Mouse (Mus musculus) midbrain, embryonic 11.5 days (tissue): ENCODE measurements around the gene Serf1. TPM values are rescaled to one million over a fixed set of nuclear protein-coding genes. Genes with fewer than 3 reads are reported as not detected.
A peak's percentile ranks its signal among the peaks of the same experiment; 100 is the strongest.

ENCODE experiments used
- ATAC-seq: fragments of 200-750 bp; cut with Nextera tagmentation; 2 replicates; pipeline ENCODE4 v1.8.0; 2017; ENCODE audit warnings: moderate TSS enrichment, moderate library complexity; ENCODE audit not compliant: low FRiP score
- DNase-seq: peaks from one replicate; pipeline ENCODE4 v3.0.0; 2015; ENCODE audit warnings: low spot score; ENCODE audit errors: missing footprints
- H3K27ac ChIP-seq: fragments of 300-500 bp; sonication (generic); 2 replicates; pipeline ENCODE4 v1.5.1; 2014; ENCODE audit warnings: low read depth, low read length
- H3K27me3 ChIP-seq: fragments of 300-500 bp; sonication (generic); 2 replicates; pipeline ENCODE4 v1.6.1; 2014; ENCODE audit warnings: mild to moderate bottlenecking, low read length, moderate library complexity, mixed read lengths; ENCODE audit not compliant: control insufficient read depth, insufficient read depth
- H3K36me3 ChIP-seq: fragments of 300-500 bp; sonication (generic); 2 replicates; pipeline ENCODE4 v1.6.1; 2014; ENCODE audit warnings: mild to moderate bottlenecking, low read length, moderate library complexity, mixed read lengths; ENCODE audit not compliant: control insufficient read depth, insufficient read depth
- H3K4me1 ChIP-seq: fragments of 300-500 bp; sonication (generic); 2 replicates; pipeline ENCODE4 v1.6.1; 2014; ENCODE audit warnings: low read length; ENCODE audit not compliant: control insufficient read depth, insufficient read depth
- H3K4me2 ChIP-seq: fragments of 300-500 bp; sonication (generic); 2 replicates; pipeline ENCODE4 v1.6.1; 2014; ENCODE audit warnings: mild to moderate bottlenecking, moderate library complexity
- H3K4me3 ChIP-seq: fragments of 300-500 bp; sonication (generic); 2 replicates; pipeline ENCODE4 v1.5.1; 2014; ENCODE audit warnings: low read depth, low read length
- H3K9ac ChIP-seq: fragments of 300-500 bp; sonication (generic); 2 replicates; pipeline ENCODE4 v1.6.1; 2014; ENCODE audit warnings: low read length
- H3K9me3 ChIP-seq: fragments of 300-500 bp; sonication (generic); 2 replicates; pipeline ENCODE4 v1.6.1; 2016; ENCODE audit warnings: low read length; ENCODE audit not compliant: control insufficient read depth
- WGBS: fragments of 180-500 bp; shearing (Covaris S2); extraction: QIAGEN DNeasy Blood & Tissue Kit; methylation state at CpG from one replicate; pipeline ENCODE4 v1.1.7; 2014; 5-methylcytosine and 5-hydroxymethylcytosine counted together
- polyA plus RNA-seq: library from polyadenylated mRNA; unstranded; fragments of >200 nt; fragmentation: Nextera tagmentation; extraction: Ambion mirVana; gene quantifications from 2 replicates; pipeline ENCODE4 v1.2.1, GENCODE M21; 2014

The Serf1 gene
- 239 and 276 TPM in 2 replicates for polyA plus RNA-seq

DNA sequence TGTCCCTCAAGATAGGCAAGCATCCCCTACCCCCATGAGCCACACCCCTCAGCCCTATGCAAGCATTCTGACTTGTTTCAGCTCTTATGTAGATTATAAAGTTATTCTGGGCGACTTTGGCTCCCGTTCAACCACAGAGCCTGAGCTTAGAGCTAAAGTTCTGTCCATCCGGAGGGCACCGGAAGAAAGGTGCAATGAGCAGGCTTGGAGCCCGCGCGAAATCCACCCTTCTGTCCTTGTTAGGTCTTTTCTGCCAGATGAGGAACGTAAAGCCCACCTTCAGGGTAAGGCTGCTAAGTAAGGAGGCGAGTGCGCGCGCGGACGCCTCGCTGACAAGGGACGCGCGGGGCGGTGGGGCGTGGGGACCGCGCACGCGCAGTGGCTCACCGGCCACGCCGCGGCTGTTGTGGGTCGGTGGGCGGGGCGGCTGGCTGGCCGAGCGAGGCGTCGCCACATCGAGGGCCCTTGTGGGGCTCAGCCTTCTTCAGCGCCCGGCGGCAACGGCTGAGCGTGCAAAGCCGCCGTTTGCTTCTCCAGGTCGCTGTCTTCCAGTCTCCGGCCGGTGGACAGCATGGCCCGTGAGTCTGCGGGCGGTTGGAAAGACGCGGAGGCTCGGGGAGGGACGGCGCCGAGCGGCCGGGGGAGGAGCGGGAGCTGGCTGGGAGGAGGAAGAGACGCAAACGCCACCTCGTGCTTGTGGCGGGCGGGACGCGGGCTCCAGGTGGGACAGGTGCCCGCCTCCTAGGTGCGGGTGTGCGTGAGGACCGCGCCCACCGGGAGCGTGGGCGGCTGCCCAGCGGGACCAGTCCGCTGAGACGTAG is at the start of gene Serf1:
Serf1 (plus strand) TSS at position 361 of the 821 bp plus-strand sequence.
- Histone ChIP-seq H3K4me3 (peak within 1 kb of the TSS; percentile 60), H3K4me1 (peaks cover 4% of the 10 kb centered on the region), H3K27ac (no peak within 1 kb of the TSS), H3K36me3 (no peaks in the 10 kb centered on the region), H3K4me2 (peak within 1 kb of the TSS; percentile 71), H3K9ac (peak within 1 kb of the TSS; percentile 85), H3K27me3 (no peaks in the 10 kb centered on the region), H3K9me3 (no peaks in the 10 kb centered on the region)
- ATAC-seq (peak; percentile 85), DNase-seq (peak; percentile 98)
- under 1% methylated on average over 76 of the region's 76 CpGs for WGBS

DNA sequence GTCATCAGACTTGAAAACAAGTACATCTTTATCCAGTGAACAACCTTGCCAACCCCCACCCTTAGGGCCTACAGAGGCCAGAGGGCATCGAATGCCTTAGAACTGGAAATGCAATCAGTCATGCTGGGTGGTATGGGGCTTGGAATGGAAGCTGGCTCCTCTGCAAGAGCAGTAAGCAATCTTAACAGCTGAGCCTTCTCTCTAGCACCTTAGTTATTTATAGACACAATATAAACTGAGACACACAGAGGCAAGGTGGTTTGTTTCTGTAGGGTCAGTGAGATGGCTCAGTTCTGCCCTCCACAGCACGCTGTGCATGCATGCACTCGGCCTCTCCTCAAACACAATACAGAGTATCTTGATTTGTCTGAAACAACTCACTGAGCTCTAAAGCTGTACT is 43.9 kb upstream of the Serf1 start:
- Histone ChIP-seq H3K4me3 (no peak overlapping the region), H3K4me1 (no peaks in the 10 kb centered on the region), H3K9me3 (no peaks in the 10 kb centered on the region), H3K4me2 (no peak overlapping the region), H3K27ac (no peak overlapping the region), H3K27me3 (no peaks in the 10 kb centered on the region), H3K9ac (no peak overlapping the region), H3K36me3 (peaks cover 19% of the 10 kb centered on the region; the same call in 1 of the 2 replicates)
- WGBS = 98% methylated on average over 3 of the region's 3 CpGs
- no peak for DNase-seq
- ATAC-seq = no peak

DNA sequence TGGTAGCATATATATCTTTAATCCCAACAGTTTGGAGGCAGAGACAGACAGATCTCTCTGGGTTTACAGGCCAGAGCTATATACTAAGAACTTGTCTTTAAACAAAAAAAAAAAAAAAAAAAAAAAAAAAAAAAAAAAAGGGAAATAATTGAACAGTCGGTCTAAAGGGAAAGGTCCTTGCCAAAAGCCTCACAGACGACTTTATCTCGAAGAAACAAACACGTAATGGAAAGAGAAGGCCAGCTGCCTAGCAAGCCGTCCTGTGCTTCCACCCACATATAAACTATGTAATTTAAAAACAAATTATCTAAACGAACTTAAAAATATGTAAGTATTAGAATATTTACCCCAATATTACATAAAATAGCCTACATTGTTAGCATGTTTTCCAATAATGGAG is 40.0 kb upstream of the Serf1 start:
- ATAC-seq (no peak), DNase-seq (no peak)
- no peaks in the 10 kb centered on the region for H3K27me3 ChIP-seq
- H3K27ac ChIP-seq = no peak overlapping the region
- no peak overlapping the region for H3K4me3 ChIP-seq
- WGBS = 87% methylated on average over 6 of the region's 6 CpGs
- H3K9me3 ChIP-seq = no peaks in the 10 kb centered on the region
- H3K36me3 ChIP-seq = peaks cover 22% of the 10 kb centered on the region
- H3K4me1 ChIP-seq = no peaks in the 10 kb centered on the region
- H3K4me2 ChIP-seq = no peak overlapping the region
- no peak overlapping the region for H3K9ac ChIP-seq

DNA sequence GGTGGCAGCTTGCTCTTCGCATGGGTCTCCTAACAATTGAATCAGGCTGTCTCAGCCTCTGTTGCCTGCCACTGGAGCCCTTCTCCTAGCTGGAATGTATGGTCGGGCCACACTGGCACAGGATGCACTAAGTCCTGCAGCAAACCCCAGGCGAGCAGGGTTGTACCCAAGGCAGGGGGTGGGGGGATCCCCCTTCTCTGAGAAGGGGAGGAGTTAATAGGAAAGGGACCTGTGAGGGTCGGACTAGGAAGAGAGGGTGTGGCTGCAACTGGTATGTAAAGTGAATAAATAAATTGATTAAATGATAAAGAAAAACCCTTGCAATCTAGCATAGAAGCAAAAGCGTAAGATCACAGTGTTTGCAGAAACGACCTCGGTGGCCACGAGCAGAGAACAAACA is 36.3 kb upstream of the Serf1 start:
- Histone ChIP-seq H3K27me3 (no peaks in the 10 kb centered on the region), H3K9ac (no peak overlapping the region), H3K9me3 (no peaks in the 10 kb centered on the region), H3K4me1 (no peaks in the 10 kb centered on the region), H3K4me2 (no peak overlapping the region), H3K36me3 (peaks cover 15% of the 10 kb centered on the region), H3K4me3 (no peak overlapping the region), H3K27ac (no peak overlapping the region)
- 92% methylated on average over 8 of the region's 8 CpGs for WGBS
- ATAC-seq = no peak
- no peak for DNase-seq

DNA sequence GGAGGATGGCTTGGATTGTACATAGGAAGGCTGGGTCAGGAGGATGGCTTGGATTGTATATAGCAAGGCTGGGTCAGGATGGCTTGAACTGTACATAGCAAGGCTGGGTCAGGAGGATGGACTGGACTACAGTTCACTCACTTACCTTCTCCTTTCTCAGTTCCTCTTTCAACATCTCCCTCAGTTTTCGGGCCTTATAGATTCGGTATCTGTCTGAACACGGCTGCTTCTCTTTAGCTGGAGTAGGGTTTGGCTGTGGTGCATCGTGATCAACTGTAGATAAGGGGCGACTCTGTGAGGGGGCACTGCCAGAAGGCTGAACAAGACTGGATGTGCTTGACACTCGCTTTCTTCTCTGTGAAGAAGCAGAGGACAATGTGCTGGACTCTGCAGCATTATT is 9.0 kb upstream of the Serf1 start:
- no peak for DNase-seq
- Histone ChIP-seq H3K9ac (no peak overlapping the region), H3K27ac (no peak overlapping the region), H3K4me2 (no peak overlapping the region), H3K36me3 (peaks cover 8% of the 10 kb centered on the region), H3K4me1 (peaks cover 13% of the 10 kb centered on the region; the same call in 1 of the 2 replicates), H3K27me3 (no peaks in the 10 kb centered on the region), H3K4me3 (no peak overlapping the region), H3K9me3 (no peaks in the 10 kb centered on the region)
- WGBS = 91% methylated on average over 6 of the region's 6 CpGs
- ATAC-seq = no peak

DNA sequence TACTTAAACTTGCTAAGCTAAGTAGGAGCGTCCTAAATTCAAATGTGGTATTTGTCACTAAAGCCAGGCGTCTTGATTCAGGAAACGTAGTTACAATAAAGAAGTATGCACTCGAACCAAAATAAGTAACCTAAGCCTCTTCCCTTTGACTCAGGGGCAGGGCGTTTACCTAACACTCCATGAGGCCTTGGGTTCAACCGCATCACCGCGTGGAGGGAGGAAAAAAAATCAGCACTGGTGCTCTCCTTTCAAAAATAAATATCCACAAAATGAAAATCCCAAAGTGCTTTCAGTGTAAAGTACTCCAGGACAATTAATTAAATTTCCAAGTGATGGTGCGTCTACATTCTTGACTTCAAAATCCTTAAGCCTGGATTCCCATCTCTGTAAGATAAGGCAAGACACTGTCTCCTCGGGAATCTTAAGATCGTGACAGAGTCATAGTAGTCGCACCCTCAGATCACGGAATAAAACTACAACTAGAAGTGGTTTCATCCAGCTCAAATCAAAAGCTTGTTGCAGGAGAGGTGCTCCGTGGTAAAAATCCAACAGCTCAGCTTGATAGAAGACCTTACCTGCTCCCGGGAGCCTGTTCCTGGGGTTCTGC is 4.7 kb upstream of the Serf1 start:
- no peaks in the 10 kb centered on the region for H3K9me3 ChIP-seq
- H3K4me2 ChIP-seq = peak overlapping the region; percentile 81
- DNase-seq (no peak), ATAC-seq (no peak)
- peaks cover 13% of the 10 kb centered on the region; the same call in 1 of the 2 replicates for H3K4me1 ChIP-seq
- no peaks in the 10 kb centered on the region for H3K27me3 ChIP-seq
- peak overlapping the region; percentile 97 for H3K4me3 ChIP-seq
- WGBS = 7% methylated on average over 15 of the region's 15 CpGs
- peak overlapping the region; percentile 59; the same call in 1 of the 2 replicates for H3K27ac ChIP-seq
- no peaks in the 10 kb centered on the region for H3K36me3 ChIP-seq
- H3K9ac ChIP-seq = peak overlapping the region; percentile 92

DNA sequence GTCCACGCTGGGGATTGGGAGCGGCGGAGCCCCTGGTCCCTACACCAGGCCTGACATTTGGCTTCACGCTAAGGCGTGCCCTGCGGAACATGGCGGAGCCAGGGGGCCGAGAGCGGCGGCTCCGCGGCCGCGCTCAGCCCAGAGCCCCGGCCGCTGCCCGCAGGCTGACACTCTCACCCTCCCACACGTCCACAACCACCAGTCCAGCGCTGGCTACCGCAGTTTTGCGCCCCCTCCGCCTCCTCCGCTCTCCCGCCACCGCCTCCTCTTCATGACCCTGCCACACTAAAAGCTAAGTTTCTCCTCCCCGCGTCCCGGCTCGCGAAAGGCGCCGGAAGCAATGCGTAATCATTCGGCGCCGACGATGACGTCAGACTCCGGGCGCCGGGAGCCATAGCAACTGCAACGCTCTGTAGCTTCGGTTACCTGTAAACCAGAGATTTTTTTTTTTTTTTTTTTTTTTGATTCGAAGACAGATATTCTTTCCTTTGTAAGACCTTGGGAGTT is 4.0 kb upstream of the Serf1 start, which contains the start of gene Bdp1:
Bdp1 (minus strand) TSS at position 323 of the 507 bp plus-strand sequence.
- WGBS = under 1% methylated on average over 44 of the region's 44 CpGs
- peak within 1 kb of the TSS; percentile 81 for H3K4me2 ChIP-seq
- no peaks in the 10 kb centered on the region for H3K27me3 ChIP-seq
- DNase-seq = peak; percentile 100
- H3K27ac ChIP-seq = peak within 1 kb of the TSS; percentile 59; the same call in 1 of the 2 replicates
- peak; percentile 83 for ATAC-seq
- H3K36me3 ChIP-seq = no peaks in the 10 kb centered on the region
- H3K4me1 ChIP-seq = peaks cover 13% of the 10 kb centered on the region
- H3K4me3 ChIP-seq = peak within 1 kb of the TSS; percentile 97
- H3K9me3 ChIP-seq = no peaks in the 10 kb centered on the region
- H3K9ac ChIP-seq = peak within 1 kb of the TSS; percentile 92

DNA sequence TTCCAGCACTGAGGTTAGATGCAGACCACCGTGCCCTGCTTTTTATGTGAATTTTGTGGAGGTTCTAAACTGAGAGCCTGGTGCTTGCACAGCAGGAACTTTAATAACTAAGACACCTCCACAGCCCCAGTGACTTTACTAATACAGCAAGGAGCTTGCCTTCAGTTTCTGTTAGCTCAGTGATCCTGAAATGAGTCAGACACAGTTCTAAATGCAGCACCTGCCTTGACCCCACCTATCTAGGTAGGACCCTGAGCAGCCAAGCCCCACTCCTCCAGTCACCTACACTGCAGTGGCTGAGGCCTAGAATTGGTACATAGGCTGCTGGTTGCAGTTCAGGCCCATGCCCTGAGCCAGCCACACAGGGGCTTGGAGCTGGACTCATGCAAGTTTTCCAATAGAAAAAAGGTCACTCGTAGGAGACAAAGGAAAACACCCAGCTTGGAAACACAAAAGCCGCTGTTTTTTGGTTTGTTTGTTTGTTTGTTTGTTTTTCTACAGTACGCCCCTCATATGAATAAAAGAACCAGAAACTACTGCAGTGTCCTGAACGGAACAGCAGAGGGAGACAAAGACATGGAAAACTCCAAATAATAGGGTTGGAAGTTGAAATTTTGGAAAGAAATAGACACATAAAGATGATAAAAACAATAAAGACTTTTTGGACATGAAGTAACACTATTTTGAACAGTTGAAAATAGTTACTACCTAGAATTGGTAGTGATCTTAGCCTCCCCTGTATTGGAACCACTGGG is 4.6 kb downstream of the Serf1 start:
- H3K27me3 ChIP-seq = no peaks in the 10 kb centered on the region
- H3K36me3 ChIP-seq = no peaks in the 10 kb centered on the region
- DNase-seq (no peak), ATAC-seq (no peak)
- H3K27ac ChIP-seq = no peak overlapping the region
- 51% methylated on average over 5 of the region's 5 CpGs for WGBS
- no peak overlapping the region for H3K9ac ChIP-seq
- no peak overlapping the region for H3K4me2 ChIP-seq
- no peak overlapping the region for H3K4me3 ChIP-seq
- no peaks in the 10 kb centered on the region for H3K9me3 ChIP-seq
- H3K4me1 ChIP-seq = no peaks in the 10 kb centered on the region; the same call in 1 of the 2 replicates
